Mouse (Mus musculus): ENCODE data around the gene Hrk.

The Hrk gene

GRCm38 (mm10) chr5:118164581-118164980 lies at the start of gene Hrk:
Gene Hrk (plus strand): TSS chr5:118164648.
- no peak for DNase-seq

- DNase-seq, result no peak
Measured at GRCm38 (mm10) chr5:118118351-118118750, 46.1 kb upstream of the Hrk start.

GRCm38 (mm10) chr5:118118922-118119321 lies 45.5 kb upstream of the Hrk start:
- DNase-seq, result no peak

- DNase-seq, result no peak
Measured at GRCm38 (mm10) chr5:118120670-118121069, 43.8 kb upstream of the Hrk start.

GRCm38 (mm10) chr5:118121928-118122327 lies 42.5 kb upstream of the Hrk start:
- no peak for DNase-seq

GRCm38 (mm10) chr5:118123096-118123495 lies 41.4 kb upstream of the Hrk start:
- no peak for DNase-seq

- no peak for DNase-seq
Measured at GRCm38 (mm10) chr5:118126671-118127070, 37.8 kb upstream of the Hrk start.

- no peak for DNase-seq
Measured at GRCm38 (mm10) chr5:118128208-118128607, 36.2 kb upstream of the Hrk start.

- no peak for DNase-seq
Measured at GRCm38 (mm10) chr5:118128651-118129050, 35.8 kb upstream of the Hrk start.

GRCm38 (mm10) chr5:118136391-118136790 lies 28.1 kb upstream of the Hrk start:
- no peak for DNase-seq

GRCm38 (mm10) chr5:118139630-118140029 lies 24.8 kb upstream of the Hrk start:
- DNase-seq, result no peak

GRCm38 (mm10) chr5:118142471-118142870 lies 22.0 kb upstream of the Hrk start:
- no peak for DNase-seq

GRCm38 (mm10) chr5:118143211-118144026 lies 21.0 kb upstream of the Hrk start:
- DNase-seq, result no peak

GRCm38 (mm10) chr5:118144327-118144726 lies 20.1 kb upstream of the Hrk start:
- no peak for DNase-seq

- no peak for DNase-seq
Measured at GRCm38 (mm10) chr5:118144770-118145169, 19.7 kb upstream of the Hrk start.

GRCm38 (mm10) chr5:118145458-118145857 lies 19.0 kb upstream of the Hrk start:
- DNase-seq, result no peak

- DNase-seq, result no peak
Measured at GRCm38 (mm10) chr5:118145999-118146679, 18.3 kb upstream of the Hrk start.

- no peak for DNase-seq
Measured at GRCm38 (mm10) chr5:118147264-118147663, 17.2 kb upstream of the Hrk start.

GRCm38 (mm10) chr5:118149711-118150110 lies 14.7 kb upstream of the Hrk start:
- no peak for DNase-seq

GRCm38 (mm10) chr5:118154839-118155564 lies 9.4 kb upstream of the Hrk start, which contains the start of gene Fbxw8:
Gene Fbxw8 (minus strand): TSS chr5:118155464.
- DNase-seq, result peak in 1 of 2 experiments; percentile 18

- no peak for DNase-seq
Measured at GRCm38 (mm10) chr5:118155565-118155947, 8.9 kb upstream of the Hrk start.

GRCm38 (mm10) chr5:118156976-118157375 lies 7.5 kb upstream of the Hrk start:
- no peak for DNase-seq

GRCm38 (mm10) chr5:118160691-118161090 lies 3.8 kb upstream of the Hrk start:
- DNase-seq, result no peak

GRCm38 (mm10) chr5:118165462-118165861 lies 1.0 kb downstream of the Hrk start:
- DNase-seq, result no peak
